Mouse (Mus musculus) bone marrow, adult 2 months (tissue): Measurements from ENCODE around the gene Srf. TPM values are rescaled to one million over a fixed set of nuclear protein-coding genes. Genes with fewer than 3 reads are reported as not detected.

ENCODE experiments used
- H3K27ac ChIP-seq: fragments of 200-500 bp; 2 replicates; pipeline ENCODE4 v1.5.1; 2012; ENCODE audit warnings: low read depth, mild to moderate bottlenecking, control low read depth, inconsistent platforms, low read length; ENCODE audit not compliant: control insufficient read depth, poor library complexity, insufficient read depth
- H3K4me1 ChIP-seq: fragments of 200-500 bp; 2 replicates; pipeline ENCODE4 v1.6.1; 2011; ENCODE audit warnings: low read length; ENCODE audit not compliant: control insufficient read depth, insufficient read depth
- H3K4me3 ChIP-seq: fragments of 200-500 bp; replicated peaks from 2 replicates; pipeline ENCODE3; 2011; ENCODE audit warnings: mild to moderate bottlenecking, low read depth, low read length, control low read depth; ENCODE audit not compliant: control insufficient read depth
- CTCF ChIP-seq: fragments of 200-500 bp; IDR thresholded peaks from 2 replicates; pipeline ENCODE4 v1.5.1; 2011; ENCODE audit warnings: low read length, control low read depth; ENCODE audit not compliant: control insufficient read depth, insufficient read depth
- POLR2A ChIP-seq: fragments of 200-500 bp; IDR thresholded peaks from 2 replicates; pipeline ENCODE4 v1.6.1; 2011; ENCODE audit warnings: low read depth, mild to moderate bottlenecking, control low read depth, low read length, borderline replicate concordance; ENCODE audit not compliant: control insufficient read depth
- WGBS: fragments of 180-500 bp; shearing (Covaris S2); methylation state at CpG from one replicate; pipeline ENCODE4 v1.1.7; 2018; 5-methylcytosine and 5-hydroxymethylcytosine counted together
- polyA plus RNA-seq: library from polyadenylated mRNA; stranded (reverse); fragments of >200 nt; gene quantifications from 2 replicates; pipeline ENCODE4 v1.2.4, GENCODE M21; 2011; ENCODE audit warnings: low replicate concordance; ENCODE audit not compliant: missing spikeins, insufficient read depth, insufficient read length

Srf gene
- polyA plus RNA-seq, 1 experiment, result 17.4 TPM

- Histone ChIP-seq H3K4me1 (no peaks in the 10 kb centered on the region; the same call in 1 of the 2 replicates), H3K4me3 (no peak overlapping the region), H3K27ac (no peak overlapping the region)
- no peak for TF ChIP-seq POLR2A
- TF ChIP-seq CTCF, result no peak
- WGBS, result 80% methylated on average over 9 of the region's 9 CpGs
Measured at GRCm38 (mm10) chr17:46521174-46521573, 34.8 kb downstream of the Srf start.

GRCm38 (mm10) chr17:46520385-46520979 is 35.5 kb downstream of the Srf start:
- Histone ChIP-seq H3K4me3 (no peak overlapping the region), H3K27ac (no peak overlapping the region; the same call in 1 of the 2 replicates)
- TF ChIP-seq CTCF (no peak), POLR2A (no peak)

GRCm38 (mm10) chr17:46519971-46520370 is 36.0 kb downstream of the Srf start:
- Histone ChIP-seq H3K4me3 (no peak overlapping the region), H3K27ac (no peak overlapping the region), H3K4me1 (no peaks in the 10 kb centered on the region; the same call in 1 of the 2 replicates)
- WGBS, result 77% methylated on average over 10 of the region's 10 CpGs
- TF ChIP-seq POLR2A (no peak), CTCF (no peak)

More at GRCm38 (mm10) chr17:46520385-46520979, 35.5 kb downstream of the Srf start:
- H3K4me1 ChIP-seq, result no peaks in the 10 kb centered on the region; the same call in 1 of the 2 replicates
- WGBS, result 32% methylated on average over 25 of the region's 25 CpGs

GRCm38 (mm10) chr17:46513329-46513728 is 42.6 kb downstream of the Srf start:
- TF ChIP-seq POLR2A (no peak), CTCF (no peak)
- no peak overlapping the region for H3K27ac ChIP-seq
- H3K4me3 ChIP-seq, result no peak overlapping the region
- 72% methylated on average over 2 of the region's 2 CpGs for WGBS
- no peaks in the 10 kb centered on the region for H3K4me1 ChIP-seq

GRCm38 (mm10) chr17:46511059-46511710 is 44.8 kb downstream of the Srf start:
- TF ChIP-seq POLR2A (no peak), CTCF (no peak)
- Histone ChIP-seq H3K27ac (no peak overlapping the region), H3K4me1 (no peaks in the 10 kb centered on the region), H3K4me3 (no peak overlapping the region)
- WGBS, result 76% methylated on average over 11 of the region's 11 CpGs

GRCm38 (mm10) chr17:46505617-46506016 is 50.4 kb downstream of the Srf start:
- WGBS, result 81% methylated on average over 3 of the region's 3 CpGs
- TF ChIP-seq POLR2A, result no peak
- no peak for TF ChIP-seq CTCF
- no peak overlapping the region for H3K4me3 ChIP-seq
- no peak overlapping the region for H3K27ac ChIP-seq
- no peaks in the 10 kb centered on the region for H3K4me1 ChIP-seq

GRCm38 (mm10) chr17:46503847-46504638 is 51.9 kb downstream of the Srf start:
- WGBS, result 85% methylated on average over 14 of the region's 14 CpGs
- Histone ChIP-seq H3K4me3 (no peak overlapping the region), H3K27ac (no peak overlapping the region; the same call in 1 of the 2 replicates), H3K4me1 (no peaks in the 10 kb centered on the region)
- TF ChIP-seq POLR2A, result no peak
- no peak for TF ChIP-seq CTCF

GRCm38 (mm10) chr17:46502775-46503174 is 53.2 kb downstream of the Srf start:
- no peak overlapping the region for H3K27ac ChIP-seq
- H3K4me1 ChIP-seq, result no peaks in the 10 kb centered on the region
- TF ChIP-seq POLR2A, result no peak
- TF ChIP-seq CTCF, result no peak
- 81% methylated on average over 2 of the region's 2 CpGs for WGBS
- no peak overlapping the region for H3K4me3 ChIP-seq

Other genes starting within 250 kb of the Srf start
- gene Abcc10, start 227.8 kb downstream of the Srf start, polyA plus RNA-seq, result 4.0 and 9.0 TPM in 2 replicates
- gene Zfp318, start 172.4 kb downstream of the Srf start, polyA plus RNA-seq, result 14.0 and 16.1 TPM in 2 replicates
- 2.7 TPM in 1 of 2 replicates, not detected in the other for gene Crip3, start 127.2 kb downstream of the Srf start, polyA plus RNA-seq
- gene Slc22a7, start 117.7 kb downstream of the Srf start, polyA plus RNA-seq, result 0.75 TPM in 1 of 2 replicates, not detected in the other
- gene Ttbk1, start 68.5 kb downstream of the Srf start, polyA plus RNA-seq, result 0.27 and 1.2 TPM in 2 replicates
- gene Dnph1, start 59.5 kb downstream of the Srf start, polyA plus RNA-seq, result 11.5 and 16.2 TPM in 2 replicates
- 11.1 and 14.9 TPM in 2 replicates for gene Cul9, start 9.8 kb downstream of the Srf start, polyA plus RNA-seq
- 0.68 and 3.9 TPM in 2 replicates for gene Ptk7, start 73.3 kb upstream of the Srf start, polyA plus RNA-seq
- gene Klc4, start 89.8 kb upstream of the Srf start, polyA plus RNA-seq, result 6.6 and 11.9 TPM in 2 replicates
- 49.3 and 50.2 TPM in 2 replicates for gene Mrpl2, start 90.1 kb upstream of the Srf start, polyA plus RNA-seq
- gene Cul7, start 94.2 kb upstream of the Srf start, polyA plus RNA-seq, result 9.1 and 12.5 TPM in 2 replicates
- 10.3 and 23.3 TPM in 2 replicates for gene Rrp36, start 118.2 kb upstream of the Srf start, polyA plus RNA-seq
- 31.5 and 53.0 TPM in 2 replicates for gene Mea1, start 122.6 kb upstream of the Srf start, polyA plus RNA-seq
- gene Klhdc3, start 124.7 kb upstream of the Srf start, polyA plus RNA-seq, result 37.6 and 41.7 TPM in 2 replicates
- 23.7 and 47.1 TPM in 2 replicates for gene Ppp2r5d, start 148.9 kb upstream of the Srf start, polyA plus RNA-seq
- 22.6 and 28.8 TPM in 2 replicates for gene Pex6, start 155.3 kb upstream of the Srf start, polyA plus RNA-seq
- gene Gnmt, start 173.0 kb upstream of the Srf start, polyA plus RNA-seq, result 2.9 and 3.0 TPM in 2 replicates
- 25.4 and 46.3 TPM in 2 replicates for gene Cnpy3, start 196.0 kb upstream of the Srf start, polyA plus RNA-seq
- 2.0 TPM in 1 of 2 replicates, not detected in the other for gene Ptcra, start 207.5 kb upstream of the Srf start, polyA plus RNA-seq
- 18.3 and 18.7 TPM in 2 replicates for gene 2310039H08Rik, start 216.5 kb upstream of the Srf start, polyA plus RNA-seq
- gene Rpl7l1, start 226.5 kb upstream of the Srf start, polyA plus RNA-seq, result 26.9 and 45.0 TPM in 2 replicates